Mouse (Mus musculus): Measurements from ENCODE around the gene Wnt2.

Gene Wnt2

GRCm38 (mm10) chr6:18029746-18030656 lies at the start of gene Wnt2:
Gene Wnt2, minus strand, starts transcription at chr6:18030585.
- no peak for DNase-seq (ENCODE audit: low read depth, low spot score)

DNA sequence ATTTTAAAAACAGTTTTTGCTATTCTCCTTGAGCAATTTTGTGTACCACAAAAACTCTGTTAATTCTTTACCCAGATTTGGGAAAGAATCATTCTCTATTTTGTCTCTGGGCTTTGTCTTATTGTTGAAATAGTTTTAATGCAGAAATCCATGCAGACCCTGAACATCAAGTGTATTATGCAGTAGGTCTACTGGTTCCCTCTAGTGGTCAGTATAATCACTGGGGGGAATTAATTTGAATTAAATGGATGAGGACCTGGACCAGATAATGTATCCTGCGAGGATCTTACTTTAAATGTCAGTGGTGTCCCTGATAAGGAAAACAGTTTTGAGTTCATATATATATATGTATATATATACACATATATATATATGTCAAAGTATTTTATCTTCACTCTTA lies 48.2 kb upstream of the Wnt2 start:
- no peak for DNase-seq (ENCODE audit: low read depth, low spot score)

GRCm38 (mm10) chr6:18076986-18077385 lies 46.6 kb upstream of the Wnt2 start:
- no peak for DNase-seq (ENCODE audit: low read depth, low spot score)

GRCm38 (mm10) chr6:18076577-18076976 lies 46.2 kb upstream of the Wnt2 start:
- no peak for DNase-seq (ENCODE audit: low read depth, low spot score)

- DNase-seq (ENCODE audit: low read depth, low spot score) = no peak
Measured at GRCm38 (mm10) chr6:18057899-18058298, 27.5 kb upstream of the Wnt2 start.

DNA sequence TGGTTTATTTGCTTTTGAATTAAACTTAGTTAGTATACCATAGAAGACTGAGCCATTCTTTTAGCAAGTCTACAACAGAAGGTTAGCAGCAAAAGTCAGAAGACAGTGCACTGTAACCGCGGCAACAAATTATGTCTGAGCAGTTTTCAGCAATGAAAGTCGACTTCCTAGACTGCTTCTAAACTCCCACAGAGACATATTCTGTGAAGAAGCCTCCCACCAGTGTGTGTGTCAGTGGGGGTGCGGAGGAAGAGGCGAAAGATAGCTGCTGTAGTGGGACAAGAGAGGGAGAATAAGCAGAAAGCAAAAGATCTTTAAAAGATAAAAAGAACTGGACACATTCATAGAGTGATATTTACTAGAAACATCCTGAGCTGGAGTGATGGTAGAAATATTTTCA lies 21.3 kb upstream of the Wnt2 start:
- no peak for DNase-seq (ENCODE audit: low read depth, low spot score)

DNA sequence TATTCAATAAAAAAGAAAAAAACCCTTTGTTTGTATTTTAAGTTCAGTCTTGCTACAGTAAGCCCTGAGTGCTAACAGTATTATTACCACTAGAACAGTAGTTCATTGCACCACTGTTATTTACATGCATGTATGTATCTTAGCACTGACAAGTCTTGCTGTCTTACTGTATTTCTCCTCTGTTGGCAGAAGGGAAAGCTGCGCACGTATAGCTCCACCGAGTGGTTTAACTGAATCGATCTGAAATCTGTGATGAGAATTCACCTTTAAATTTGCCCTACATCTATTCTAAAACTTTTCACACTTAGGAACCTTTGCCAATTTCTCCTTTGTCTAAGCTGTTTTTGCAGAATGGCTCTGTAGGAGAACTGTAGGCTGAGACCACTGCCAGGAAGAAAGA lies 13.9 kb upstream of the Wnt2 start:
- no peak for DNase-seq (ENCODE audit: low read depth, low spot score)

GRCm38 (mm10) chr6:18043172-18043571 lies 12.8 kb upstream of the Wnt2 start:
- DNase-seq (ENCODE audit: low read depth, low spot score) = no peak

DNA sequence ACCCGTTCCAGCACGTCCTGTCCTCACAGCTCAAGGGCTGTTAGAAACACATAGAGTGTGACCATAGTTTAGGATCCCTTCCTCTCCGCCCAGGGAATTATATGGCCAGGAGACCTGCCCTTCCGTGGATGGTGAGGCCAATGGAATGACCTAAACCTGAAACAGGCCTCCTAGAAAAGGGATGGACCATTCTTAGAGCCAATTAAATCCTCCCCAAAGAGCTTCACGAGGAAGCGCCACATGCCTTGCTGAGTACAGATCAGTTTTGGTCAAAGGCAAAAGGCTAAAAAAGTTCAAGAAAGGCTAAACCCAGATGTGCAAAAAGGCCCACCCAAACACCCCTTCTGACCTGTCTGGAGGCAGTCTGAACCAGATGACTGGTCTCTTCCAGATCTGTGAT lies 1.9 kb upstream of the Wnt2 start:
- DNase-seq (ENCODE audit: low read depth, low spot score) = no peak

DNA sequence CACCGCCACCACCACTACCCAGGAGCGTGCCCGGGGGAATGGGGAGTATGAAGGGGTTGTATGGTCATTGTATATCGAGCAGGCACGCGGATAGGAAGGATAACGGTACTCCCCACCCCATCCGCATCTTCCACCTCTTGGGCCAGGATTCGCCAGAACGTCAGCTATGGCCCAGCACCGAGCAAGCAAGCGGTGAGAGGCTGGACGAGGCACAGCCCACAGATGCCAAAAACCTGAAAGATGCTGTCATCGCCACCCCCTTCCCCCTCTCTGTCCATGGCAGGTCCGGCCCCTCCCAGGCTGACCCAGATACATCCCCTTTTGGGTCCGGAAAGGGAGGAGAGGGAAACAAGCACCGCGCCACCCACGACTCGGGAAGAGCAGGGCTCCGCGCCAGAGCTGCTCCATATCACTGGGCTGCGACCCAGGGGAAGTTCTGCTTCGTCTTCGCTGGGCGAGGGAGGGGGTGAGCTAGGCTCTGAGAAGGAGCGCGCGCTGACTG lies 1.2 kb upstream of the Wnt2 start:
- no peak for DNase-seq (ENCODE audit: low read depth, low spot score)

DNA sequence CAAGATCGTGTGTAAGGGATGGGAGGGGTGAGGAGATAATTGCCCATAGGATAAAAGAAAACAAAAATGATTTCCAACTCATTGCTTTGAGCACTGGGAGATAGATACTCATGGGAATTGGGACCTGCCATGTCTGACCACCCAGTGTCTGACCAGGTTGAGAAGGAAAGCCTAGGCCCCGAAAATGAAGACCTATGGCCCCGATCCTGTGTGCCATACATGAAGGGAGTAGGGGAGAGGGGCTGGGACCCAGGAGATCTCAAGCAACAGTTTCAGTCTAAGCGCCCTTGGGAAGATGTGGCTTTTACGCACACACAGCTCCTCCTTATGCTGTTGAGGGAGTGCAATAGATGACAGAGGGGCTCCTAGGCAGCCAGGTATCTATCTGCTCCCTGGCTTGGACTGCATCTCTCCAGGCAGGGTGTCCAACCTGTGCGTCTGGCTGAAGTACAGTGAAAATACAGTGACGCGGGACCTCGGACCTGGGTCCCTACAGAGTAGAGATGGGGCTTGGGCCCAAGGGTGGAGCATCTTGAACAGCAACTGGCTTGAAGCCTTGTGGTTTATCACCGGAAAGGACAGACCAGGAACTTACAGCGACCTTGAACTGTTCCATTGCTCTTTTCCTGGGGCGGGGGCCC lies 603 bp upstream of the Wnt2 start:
- DNase-seq (ENCODE audit: low read depth, low spot score) = no peak

DNA sequence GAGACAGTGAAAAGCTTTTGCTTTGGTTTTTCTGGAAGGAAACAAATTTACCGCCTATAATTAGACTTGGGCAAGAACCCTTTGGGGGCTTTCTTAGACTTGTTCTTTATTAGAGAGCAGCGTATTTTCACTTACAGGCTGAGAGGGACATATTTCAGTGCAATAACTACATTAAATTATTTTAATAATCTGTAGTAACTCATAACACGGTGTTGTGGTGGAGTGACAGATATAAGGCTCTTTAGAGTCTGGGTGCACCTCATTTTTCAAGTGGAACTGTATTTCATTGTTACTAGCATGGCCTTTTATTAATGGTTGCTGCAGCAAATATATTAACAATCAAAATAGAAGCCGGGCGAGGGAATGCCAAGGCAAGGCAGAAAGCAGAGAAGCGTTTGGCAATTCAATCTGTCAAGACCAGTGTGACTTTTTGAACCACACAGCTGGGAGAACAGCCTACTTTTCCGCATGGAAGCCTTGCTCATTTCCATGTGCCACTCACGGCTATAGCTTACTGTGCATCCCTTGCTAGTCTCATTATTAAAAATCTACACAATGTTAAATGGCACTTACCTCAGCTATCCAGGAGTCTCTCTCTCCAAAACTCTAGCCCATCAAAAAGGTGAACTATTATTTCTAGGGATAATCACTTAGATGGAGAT lies 6.1 kb downstream of the Wnt2 start:
- DNase-seq (ENCODE audit: low read depth, low spot score) = no peak

DNA sequence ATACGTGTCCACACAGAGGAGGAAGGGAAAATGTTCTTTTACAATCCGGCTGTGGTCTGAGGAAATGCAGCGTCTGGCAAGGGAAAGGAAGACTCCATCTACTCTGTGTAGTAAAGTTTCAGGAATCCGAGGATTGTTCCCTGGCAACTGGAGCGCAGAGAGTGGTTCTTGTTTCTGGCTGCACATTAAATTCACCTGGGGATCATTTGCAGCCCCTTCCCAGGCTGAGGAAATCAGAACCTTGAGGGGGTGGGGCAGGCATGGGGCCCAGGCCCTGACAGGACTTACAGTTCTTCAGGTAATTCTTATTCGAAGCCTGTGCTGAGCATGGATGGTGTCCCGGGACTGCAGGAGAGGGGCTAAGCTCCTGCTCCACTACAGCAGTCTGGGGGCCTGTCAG lies 17.0 kb downstream of the Wnt2 start:
- no peak for DNase-seq (ENCODE audit: low read depth, low spot score)

DNA sequence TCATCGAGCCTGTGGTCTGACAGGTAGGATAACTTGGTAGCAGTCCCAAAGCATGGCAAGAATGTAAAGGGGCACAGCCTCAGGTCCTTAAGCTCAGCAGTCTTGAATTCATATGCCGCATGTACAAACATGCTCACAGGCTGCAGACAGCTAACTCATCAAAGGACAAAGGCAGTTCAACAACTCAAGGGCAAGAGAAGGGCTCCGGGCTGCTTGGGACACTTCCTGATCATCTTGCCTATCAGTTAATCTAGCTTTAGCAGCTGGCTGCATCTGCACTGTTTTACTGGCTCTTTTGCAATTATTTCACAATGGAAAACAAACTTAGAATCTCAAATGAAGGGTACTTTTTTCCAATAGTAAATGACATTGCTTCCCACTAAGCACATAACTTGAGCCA lies 23.0 kb downstream of the Wnt2 start:
- no peak for DNase-seq (ENCODE audit: low read depth, low spot score)

GRCm38 (mm10) chr6:18002065-18002464 lies 28.3 kb downstream of the Wnt2 start:
- DNase-seq (ENCODE audit: low read depth, low spot score) = no peak

- DNase-seq (ENCODE audit: low read depth, low spot score) = peak; percentile 17
Measured at GRCm38 (mm10) chr6:17998497-17998896, 31.9 kb downstream of the Wnt2 start.

GRCm38 (mm10) chr6:17994956-17995790 lies 35.2 kb downstream of the Wnt2 start:
- no peak for DNase-seq (ENCODE audit: low read depth, low spot score)

- no peak for DNase-seq (ENCODE audit: low read depth, low spot score)
Measured at GRCm38 (mm10) chr6:17991625-17992024, 38.8 kb downstream of the Wnt2 start.

DNA sequence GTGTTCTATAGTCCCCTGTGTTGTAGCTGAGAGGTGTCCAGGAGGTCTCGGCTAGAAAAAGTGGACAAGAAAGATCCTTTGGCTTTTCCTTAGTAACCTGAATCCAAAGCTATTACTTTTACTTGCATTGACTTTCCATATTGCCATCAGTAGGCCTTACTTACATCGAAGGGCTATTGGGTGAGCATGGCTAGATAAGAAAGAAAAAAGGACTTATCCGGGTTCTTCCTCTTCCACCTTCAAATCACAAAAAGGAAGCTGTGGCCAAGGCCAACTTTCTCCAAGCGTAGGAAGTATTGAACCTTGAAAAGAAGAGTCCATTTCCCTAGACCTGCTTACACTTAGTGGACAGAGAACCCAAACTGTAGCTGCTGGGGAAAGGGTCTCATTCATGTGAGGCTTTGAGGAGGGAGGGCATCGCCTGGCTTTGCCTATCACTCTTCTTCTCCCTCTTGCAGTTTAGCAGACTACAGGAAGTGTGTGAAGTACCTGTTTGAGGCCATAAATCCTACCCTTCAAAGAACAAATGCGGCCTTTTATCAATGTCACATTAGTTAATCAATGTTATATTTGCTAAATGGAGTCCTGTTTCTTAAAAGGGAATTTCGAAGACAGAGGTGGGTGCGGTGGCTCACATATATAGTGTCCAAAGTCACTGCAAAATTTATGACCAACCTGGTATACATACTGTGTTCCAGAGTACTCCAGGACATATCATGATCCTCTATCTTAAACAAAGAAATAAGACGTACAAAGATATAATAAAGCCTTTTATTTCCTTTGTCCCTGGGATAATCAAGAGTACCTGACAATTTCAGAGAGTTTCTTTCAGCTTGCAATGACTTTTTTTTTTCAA lies 40.0 kb downstream of the Wnt2 start:
- no peak for DNase-seq (ENCODE audit: low read depth, low spot score)

DNA sequence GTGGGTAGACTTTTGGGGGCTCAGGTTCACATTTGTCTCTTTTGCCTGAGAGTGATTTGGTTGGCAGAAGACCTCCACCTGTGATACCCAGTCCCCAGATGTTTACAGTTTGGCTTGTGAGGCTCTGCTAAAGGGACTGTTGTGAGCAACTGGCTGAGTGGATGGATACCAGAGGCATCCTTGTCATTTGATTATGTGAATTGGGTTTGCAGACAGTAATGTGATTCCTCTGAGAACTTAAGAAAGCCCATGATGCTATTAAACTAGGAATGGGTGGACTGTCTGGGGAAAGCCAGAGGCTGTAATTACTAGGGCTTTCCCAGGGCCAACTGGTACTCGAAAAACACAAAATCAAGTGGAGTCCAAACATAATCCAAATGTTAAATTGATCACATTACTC lies 51.0 kb downstream of the Wnt2 start:
- no peak for DNase-seq (ENCODE audit: low read depth, low spot score)

GRCm38 (mm10) chr6:17978881-17979280 lies 51.5 kb downstream of the Wnt2 start:
- no peak for DNase-seq (ENCODE audit: low read depth, low spot score)
